Mouse (Mus musculus): ENCODE data around the gene Stard8. TPM values are rescaled to one million over a fixed set of nuclear protein-coding genes. Genes with fewer than 3 reads are reported as not detected.

Stard8 gene
- total RNA-seq, 1 experiment from 2014 or later = 5.4 TPM

DNA sequence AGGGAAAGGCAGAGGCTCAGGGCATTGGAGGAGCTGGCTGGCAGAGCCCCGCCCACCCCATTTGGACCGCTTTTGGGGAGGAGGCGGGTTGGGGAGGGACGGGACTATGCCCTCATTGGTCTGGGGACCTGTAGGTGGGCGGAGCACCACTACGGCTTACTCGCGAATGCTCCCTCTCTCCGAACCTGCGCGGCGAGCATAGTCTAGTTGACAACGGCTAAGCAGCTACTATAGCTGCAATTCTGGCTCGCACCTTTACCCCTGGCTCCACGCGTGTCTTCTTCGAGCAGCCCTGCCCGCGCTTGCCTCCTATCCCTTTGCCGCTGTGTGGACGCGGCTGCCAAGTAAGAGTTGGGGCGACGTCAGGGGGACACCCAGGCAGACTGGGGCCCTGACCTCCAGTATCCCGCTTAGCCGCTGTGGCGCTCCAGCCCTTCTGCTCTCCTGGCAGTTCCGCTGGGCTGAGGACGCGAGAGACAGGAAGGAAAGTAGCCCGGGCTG lies 39.5 kb downstream of the Stard8 start:
- peak; percentile 98 to 99 for ATAC-seq (replicated peaks in 1 of 2; ENCODE audit: insufficient read depth in 1 of 2, low FRiP score in 2 of 2, low TSS enrichment in 1 of 2, low read depth in 1 of 2, poor library complexity in 2 of 2, severe bottlenecking in 2 of 2)

DNA sequence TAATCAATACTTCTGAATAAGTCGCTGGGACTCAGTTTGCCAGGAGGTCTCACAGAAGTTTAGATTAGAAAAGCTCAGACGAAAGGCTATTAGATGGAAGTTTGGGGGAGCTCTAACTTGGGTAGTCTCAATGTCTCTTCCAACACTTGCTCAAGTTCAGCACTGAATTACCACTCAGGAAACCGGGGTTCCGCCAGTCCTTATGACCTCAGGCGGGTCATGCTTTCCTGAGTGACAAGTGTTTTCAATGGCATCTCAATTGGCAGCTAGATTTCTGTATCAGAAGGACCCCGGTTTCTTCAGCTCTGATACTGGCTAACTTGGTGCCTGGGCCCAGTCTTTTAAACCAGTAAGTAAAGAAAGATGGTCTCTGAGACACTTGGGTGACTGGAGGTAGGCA lies 40.2 kb downstream of the Stard8 start:
- no peak; a peak in 1 of 4 replicates for ATAC-seq (replicated peaks in 1 of 2; ENCODE audit: insufficient read depth in 1 of 2, low FRiP score in 2 of 2, low TSS enrichment in 1 of 2, low read depth in 1 of 2, poor library complexity in 2 of 2, severe bottlenecking in 2 of 2)

DNA sequence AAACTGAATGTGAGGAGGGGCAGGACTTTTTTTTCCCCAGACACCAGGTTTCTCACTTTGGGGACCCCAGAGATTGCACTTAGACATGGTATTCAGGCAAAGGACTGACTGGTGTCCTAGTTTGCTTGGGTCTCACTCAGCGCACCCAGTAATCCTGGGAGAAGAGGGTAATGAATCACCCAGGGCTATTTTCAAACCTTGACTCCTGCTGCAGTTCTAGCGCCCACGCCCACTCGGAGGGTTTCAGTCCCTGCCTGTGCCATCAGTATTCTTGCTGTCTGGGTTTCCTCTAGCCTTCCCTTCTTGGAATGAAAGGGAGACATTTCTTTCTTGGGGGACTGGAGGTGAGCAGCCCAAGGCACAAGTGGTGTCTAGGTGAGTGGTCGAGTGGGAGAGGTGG lies 40.7 kb downstream of the Stard8 start:
- ATAC-seq (replicated peaks in 1 of 2; ENCODE audit: insufficient read depth in 1 of 2, low FRiP score in 2 of 2, low TSS enrichment in 1 of 2, low read depth in 1 of 2, poor library complexity in 2 of 2, severe bottlenecking in 2 of 2) = no peak

DNA sequence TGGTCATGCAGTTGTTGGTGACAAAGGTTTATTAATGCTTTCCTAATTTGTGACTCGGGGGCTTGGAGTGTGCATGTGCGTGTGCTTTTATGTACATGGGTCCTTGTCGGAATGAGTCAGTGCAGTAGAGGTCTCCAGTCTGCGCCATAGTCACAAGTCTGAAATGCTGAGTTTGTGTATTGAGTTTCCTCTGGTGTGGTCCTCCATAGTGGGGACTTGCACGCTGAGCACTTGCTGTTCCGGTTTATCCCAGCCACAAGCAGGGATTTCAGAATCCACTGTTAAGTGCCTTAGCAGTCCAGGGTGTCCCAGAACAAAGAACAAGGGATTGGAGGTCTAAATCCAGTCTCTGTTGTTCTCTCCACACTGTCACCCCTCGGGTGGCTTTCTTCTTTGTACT lies 42.3 kb downstream of the Stard8 start:
- no peak for ATAC-seq (replicated peaks in 1 of 2; ENCODE audit: insufficient read depth in 1 of 2, low FRiP score in 2 of 2, low TSS enrichment in 1 of 2, low read depth in 1 of 2, poor library complexity in 2 of 2, severe bottlenecking in 2 of 2)

DNA sequence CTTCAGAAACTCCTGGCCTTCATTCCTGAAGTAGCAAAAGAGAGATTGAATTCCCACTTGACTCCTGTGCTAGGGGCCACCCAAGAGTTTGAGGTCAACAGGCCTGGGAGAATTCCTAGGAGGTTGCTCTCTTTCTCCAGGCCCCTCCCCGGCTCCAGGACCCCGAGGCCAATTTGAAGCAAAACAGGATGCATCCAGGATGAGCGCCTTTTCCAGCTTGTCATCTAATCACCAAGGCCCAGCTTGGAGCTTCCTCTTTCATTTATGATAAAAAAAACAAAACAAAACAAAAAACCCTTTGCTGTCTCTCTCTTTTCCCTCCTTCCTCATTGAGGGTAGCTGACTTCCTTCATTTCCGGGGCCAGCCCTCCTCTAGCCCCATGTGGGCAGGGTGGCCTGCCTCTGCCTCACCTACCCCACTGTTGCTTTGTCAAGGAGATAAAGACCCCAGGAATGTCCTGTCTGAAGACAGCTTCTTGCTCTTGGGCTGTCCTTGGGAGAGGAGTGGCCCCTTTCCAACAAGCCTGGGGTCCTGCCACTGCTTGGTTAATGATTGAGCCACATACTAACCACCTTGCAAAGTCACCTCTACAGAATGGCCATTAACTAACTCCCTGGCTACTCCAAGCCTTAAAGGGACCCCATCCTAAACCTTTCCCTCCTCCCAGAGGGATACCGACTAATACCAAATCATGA lies 43.5 kb downstream of the Stard8 start:
- peak; percentile 12 to 14; a peak in 1 of 4 replicates for ATAC-seq (replicated peaks in 1 of 2; ENCODE audit: insufficient read depth in 1 of 2, low FRiP score in 2 of 2, low TSS enrichment in 1 of 2, low read depth in 1 of 2, poor library complexity in 2 of 2, severe bottlenecking in 2 of 2)

DNA sequence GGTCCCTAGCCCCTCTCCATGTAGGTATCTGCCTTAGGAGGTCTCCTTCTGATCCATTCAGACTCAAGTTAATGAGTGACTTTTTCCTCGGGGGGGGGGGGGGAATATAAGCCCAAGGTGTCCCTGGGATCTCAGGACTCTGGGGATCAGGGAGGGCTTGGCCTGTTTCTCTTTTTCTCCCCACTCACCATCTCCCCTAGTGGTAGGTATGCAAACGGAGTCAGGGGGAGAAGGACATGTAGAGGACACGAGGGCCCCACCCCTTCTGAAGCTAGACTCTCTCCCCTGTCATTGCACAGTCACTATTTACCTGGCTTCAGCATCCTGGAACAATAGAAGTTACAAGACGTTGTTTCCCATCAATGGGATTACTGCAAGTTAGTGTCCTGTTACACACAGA lies 45.1 kb downstream of the Stard8 start:
- no peak for ATAC-seq (replicated peaks in 1 of 2; ENCODE audit: insufficient read depth in 1 of 2, low FRiP score in 2 of 2, low TSS enrichment in 1 of 2, low read depth in 1 of 2, poor library complexity in 2 of 2, severe bottlenecking in 2 of 2)

DNA sequence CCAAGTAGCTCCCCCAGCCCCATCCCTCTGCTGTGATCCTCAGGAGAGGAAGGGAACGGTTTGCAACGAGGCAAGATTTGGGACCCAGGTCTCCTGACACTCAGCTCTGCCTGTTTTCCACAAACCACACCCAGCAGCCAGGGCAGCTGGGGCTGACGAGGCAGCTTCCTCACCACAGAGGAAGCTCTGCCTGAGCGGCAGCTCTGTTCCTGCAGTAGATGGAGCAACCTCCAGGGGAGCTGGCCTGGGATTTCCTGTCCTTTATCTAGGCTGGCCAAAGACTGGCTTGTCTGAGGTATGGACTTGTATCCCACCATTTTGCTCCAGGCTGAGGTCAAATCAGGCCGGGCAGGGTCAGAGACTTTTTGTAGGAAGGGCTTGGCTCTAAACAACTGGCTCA lies 46.2 kb downstream of the Stard8 start:
- peak; percentile 86 to 96 for ATAC-seq (replicated peaks in 1 of 2; ENCODE audit: insufficient read depth in 1 of 2, low FRiP score in 2 of 2, low TSS enrichment in 1 of 2, low read depth in 1 of 2, poor library complexity in 2 of 2, severe bottlenecking in 2 of 2)

DNA sequence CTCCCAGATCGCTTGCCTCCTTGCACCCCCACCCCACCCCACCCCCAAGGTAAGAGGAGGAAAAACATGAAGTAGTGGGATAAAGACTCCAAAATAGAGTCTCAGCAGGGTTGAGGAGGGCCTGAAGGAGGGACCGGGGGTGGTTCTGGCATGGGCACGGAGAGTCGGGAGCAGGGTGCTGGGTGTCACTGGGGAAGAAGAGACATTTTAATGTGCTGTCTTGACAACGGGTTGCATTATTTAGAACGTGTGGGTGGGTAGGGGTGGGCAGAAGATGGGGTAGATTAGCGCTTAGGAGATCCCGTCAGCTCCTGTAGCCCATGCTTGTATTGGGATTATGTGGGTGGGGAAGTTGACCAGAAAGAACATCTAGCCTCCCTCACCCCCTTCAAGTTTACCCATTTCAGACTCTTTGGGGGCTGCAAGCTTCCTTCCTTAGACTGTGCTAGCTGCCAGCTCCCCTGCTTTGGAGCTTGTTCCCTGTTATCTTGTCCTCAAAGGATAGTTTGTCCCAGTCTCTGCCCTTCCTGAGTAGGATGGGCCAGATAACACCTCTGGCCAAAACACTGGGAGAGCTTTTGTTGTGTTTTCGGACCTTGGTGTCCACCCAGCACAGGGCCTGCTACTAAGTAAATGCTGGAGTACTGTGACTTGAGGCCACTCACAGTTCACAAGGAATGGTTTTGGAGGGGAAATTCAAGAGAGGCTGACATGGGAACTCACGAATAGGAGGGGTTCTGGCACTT lies 47.9 kb downstream of the Stard8 start:
- ATAC-seq (replicated peaks in 1 of 2; ENCODE audit: insufficient read depth in 1 of 2, low FRiP score in 2 of 2, low TSS enrichment in 1 of 2, low read depth in 1 of 2, poor library complexity in 2 of 2, severe bottlenecking in 2 of 2) = no peak

DNA sequence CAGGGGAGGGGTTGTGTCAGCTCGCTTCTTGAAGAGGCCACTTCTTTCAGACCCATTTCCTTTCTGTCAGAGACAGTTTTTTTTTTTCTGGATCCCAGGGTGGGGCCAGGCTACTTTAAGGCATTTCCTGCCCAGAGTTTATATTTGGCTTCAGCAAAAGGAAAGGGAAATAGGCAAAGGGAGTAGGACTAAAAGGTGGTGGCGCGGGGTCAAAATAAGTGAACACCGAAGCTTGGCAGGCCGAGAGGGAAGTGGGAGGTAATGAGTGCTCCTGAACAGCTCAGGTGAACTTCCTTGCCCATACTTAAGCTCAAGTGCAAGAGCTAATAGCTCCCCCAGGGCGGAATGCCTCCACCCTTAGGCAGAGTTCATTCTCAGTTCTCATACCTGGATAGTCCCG lies 49.2 kb downstream of the Stard8 start:
- no peak for ATAC-seq (replicated peaks in 1 of 2; ENCODE audit: insufficient read depth in 1 of 2, low FRiP score in 2 of 2, low TSS enrichment in 1 of 2, low read depth in 1 of 2, poor library complexity in 2 of 2, severe bottlenecking in 2 of 2)

DNA sequence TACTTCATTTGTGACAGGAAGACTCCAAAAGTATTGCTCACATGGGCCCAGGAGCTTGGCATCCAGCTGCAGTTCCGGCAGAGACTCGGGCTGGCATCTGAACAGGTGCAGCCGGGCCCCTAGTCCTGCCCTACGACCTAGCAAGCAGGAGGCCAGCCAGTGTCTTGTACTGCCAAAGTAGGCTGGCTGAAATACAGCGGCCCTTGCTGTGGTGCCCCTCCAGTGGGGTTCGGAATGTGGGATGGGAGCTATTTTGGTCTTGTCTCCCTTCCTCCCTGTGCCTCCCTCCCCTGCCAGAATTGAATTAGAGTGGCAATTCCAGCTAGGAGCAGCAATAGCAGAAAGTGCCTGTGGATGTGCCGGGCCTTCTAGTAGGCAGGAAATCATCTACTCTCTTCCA lies 51.5 kb downstream of the Stard8 start:
- no peak for ATAC-seq (replicated peaks in 1 of 2; ENCODE audit: insufficient read depth in 1 of 2, low FRiP score in 2 of 2, low TSS enrichment in 1 of 2, low read depth in 1 of 2, poor library complexity in 2 of 2, severe bottlenecking in 2 of 2)

DNA sequence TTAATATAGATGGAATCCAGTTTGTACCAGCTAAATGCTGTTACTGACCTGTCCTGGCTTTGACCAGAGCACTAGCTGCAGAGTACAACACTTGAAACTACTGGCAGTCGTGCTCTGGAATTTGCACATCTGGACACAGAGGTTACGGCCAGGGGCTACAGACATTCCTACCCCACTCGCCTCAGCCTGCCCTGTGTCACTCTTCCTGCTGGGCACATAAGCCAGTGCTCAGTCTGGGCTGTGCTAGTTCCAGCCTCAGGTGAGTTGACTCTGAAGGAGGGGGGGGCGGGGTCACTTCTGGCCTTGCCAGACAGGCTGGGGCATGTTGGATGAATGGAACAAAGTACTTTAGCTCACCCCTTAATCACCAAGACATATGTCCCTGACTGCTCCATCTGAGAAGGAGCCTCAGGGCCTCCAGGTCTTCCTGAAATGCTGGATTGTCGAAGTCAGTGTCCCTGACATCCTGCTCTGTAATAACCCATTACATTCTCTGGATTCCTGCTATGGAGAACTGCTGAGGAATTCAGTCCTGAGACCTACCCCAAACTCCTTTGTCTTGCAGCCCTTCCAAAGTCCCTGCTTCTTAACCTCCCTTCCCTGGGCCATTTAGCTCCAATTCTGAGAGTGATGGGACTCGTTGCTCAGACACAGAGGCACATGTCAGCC lies 54.9 kb downstream of the Stard8 start:
- no peak for ATAC-seq (replicated peaks in 1 of 2; ENCODE audit: insufficient read depth in 1 of 2, low FRiP score in 2 of 2, low TSS enrichment in 1 of 2, low read depth in 1 of 2, poor library complexity in 2 of 2, severe bottlenecking in 2 of 2)

DNA sequence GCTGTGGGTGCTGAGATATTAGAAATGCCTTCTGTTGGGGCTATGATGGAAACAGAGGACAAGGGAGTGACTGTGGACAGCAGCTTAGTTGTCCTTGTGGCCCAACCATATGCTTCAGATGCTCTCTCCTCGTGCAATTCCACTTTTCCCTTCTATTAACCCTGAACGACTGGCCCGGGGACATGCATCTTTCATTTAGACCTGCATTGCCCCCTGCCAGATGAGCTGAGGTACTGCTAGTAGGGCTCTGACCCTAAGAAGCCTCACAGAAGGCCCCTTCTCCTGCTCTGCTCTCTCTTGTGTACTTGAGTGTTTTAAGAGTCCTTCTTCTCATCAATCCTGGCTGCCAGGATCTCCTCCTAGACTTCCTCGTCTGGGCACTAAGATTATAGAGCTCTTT lies 56.1 kb downstream of the Stard8 start:
- ATAC-seq (replicated peaks in 1 of 2; ENCODE audit: insufficient read depth in 1 of 2, low FRiP score in 2 of 2, low TSS enrichment in 1 of 2, low read depth in 1 of 2, poor library complexity in 2 of 2, severe bottlenecking in 2 of 2) = no peak

DNA sequence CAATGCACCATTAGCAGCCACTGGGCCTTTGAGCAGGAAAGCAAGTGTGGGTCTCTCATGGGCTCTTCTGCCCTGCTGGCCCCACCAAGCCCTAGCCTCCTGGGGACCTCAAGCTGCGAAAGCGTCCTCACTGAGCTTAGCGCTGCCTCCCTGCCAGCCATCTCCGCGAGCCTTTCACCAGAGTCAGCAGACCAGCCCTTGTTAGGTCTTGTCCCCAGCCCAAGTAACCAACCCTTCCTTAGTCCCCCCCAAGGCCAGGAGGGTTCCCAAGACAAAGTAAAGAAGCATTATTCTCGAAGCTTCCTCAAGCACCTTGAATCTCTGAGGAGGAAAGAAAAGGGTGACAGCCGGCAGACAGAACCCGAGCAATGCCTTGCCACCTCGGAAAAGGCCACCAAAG lies 62.5 kb downstream of the Stard8 start:
- no peak for ATAC-seq (replicated peaks in 1 of 2; ENCODE audit: insufficient read depth in 1 of 2, low FRiP score in 2 of 2, low TSS enrichment in 1 of 2, low read depth in 1 of 2, poor library complexity in 2 of 2, severe bottlenecking in 2 of 2)

DNA sequence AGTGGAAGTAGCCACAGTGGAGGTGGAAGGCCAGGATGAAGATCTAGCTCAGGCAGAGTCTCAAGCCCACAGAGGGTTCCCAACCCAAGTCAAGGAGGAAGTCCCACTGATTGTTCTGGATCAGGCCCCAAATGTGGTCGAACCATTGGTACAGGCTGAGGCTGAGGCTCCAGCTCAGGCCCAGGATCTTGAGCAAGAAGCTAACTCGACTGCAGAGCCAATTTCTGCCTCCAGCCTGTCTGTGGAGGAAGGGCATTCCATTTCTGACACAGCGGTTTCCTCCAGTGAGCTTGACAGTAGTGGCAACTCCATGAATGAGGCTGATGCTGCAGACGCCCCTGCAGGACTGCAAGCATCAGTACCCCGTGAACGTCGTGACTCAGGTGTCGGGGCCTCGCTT lies 63.5 kb downstream of the Stard8 start:
- no peak for ATAC-seq (replicated peaks in 1 of 2; ENCODE audit: insufficient read depth in 1 of 2, low FRiP score in 2 of 2, low TSS enrichment in 1 of 2, low read depth in 1 of 2, poor library complexity in 2 of 2, severe bottlenecking in 2 of 2)

DNA sequence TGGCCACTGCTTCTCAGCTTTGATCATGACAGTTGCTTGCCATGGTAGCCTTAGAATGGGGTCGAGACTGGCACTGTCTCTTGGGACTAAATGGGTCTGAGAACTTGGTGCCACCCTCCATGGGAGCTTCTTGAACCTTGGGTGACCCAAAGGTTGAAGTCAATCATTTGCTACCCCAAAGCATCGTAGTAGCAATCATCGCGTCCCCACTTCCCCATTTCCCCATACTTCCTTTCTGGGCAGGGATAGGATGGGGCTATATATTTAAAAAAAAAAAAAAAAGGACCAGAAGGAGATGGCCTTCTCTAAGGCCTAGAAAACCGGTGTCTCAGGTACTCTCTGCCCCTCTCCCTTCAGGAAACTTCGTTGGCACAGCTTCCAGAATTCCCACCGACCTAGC lies 64.2 kb downstream of the Stard8 start:
- ATAC-seq (replicated peaks in 1 of 2; ENCODE audit: insufficient read depth in 1 of 2, low FRiP score in 2 of 2, low TSS enrichment in 1 of 2, low read depth in 1 of 2, poor library complexity in 2 of 2, severe bottlenecking in 2 of 2) = no peak; a peak in 1 of 4 replicates

DNA sequence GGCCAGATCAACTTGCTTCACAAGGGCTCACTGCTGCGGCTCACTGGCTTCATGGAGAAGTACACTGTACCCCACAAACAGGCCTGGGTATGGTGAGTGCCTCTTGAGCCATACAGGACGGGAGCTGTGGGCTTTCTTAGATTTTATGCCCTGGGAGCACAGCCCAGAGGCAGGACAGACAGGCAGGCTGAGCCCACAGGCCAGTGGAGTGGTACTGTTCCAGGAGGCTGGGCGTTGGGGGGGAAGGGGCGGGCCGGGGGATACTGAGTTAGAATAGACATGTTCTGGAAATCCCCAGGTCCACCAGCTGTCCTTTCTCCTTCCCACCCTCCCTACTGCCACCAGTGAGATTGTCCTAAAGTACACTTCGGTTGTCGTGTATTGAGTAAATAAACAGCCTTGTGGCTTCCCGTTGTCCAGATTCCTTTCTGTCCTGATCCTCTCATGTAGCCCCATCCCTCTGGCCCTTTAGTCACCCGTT lies 64.7 kb downstream of the Stard8 start:
- no peak for ATAC-seq (replicated peaks in 1 of 2; ENCODE audit: insufficient read depth in 1 of 2, low FRiP score in 2 of 2, low TSS enrichment in 1 of 2, low read depth in 1 of 2, poor library complexity in 2 of 2, severe bottlenecking in 2 of 2)

DNA sequence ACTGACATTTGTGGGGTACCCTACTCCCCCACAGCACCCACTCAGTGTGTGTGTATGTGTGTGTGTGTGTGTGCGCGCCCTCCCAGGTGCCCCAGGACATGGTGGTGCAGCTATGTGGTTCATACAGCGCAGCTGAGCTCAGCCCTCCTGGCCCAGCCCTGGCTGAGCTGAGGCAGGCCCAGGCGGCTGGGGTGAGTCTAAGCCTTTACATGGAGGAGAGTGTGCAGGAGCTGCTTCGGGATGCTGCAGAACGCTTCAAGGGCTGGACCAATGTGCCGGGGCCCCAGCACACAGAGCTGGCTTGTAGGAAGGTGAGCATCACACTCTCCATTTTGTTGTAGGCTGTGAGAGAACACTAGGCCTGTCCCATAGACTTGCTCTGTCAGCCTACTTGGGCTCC lies 68.1 kb downstream of the Stard8 start:
- ATAC-seq (replicated peaks in 1 of 2; ENCODE audit: insufficient read depth in 1 of 2, low FRiP score in 2 of 2, low TSS enrichment in 1 of 2, low read depth in 1 of 2, poor library complexity in 2 of 2, severe bottlenecking in 2 of 2) = no peak

DNA sequence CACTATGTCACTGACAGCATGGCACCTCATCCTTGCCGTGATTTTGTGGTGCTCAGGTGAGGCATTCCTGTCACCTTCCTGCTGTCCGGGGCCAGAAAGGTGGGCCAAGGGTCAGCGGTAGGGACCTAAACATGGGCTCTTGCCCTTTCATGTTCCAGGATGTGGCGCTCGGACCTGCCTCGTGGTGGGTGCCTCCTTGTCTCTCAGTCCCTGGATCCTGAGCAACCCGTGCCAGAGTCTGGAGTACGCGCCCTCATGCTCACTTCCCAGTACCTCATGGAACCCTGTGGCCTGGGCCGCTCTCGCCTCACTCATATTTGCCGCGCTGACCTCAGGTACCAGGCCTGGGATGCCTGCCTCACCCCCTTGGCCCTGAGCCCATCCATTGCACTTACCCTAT lies 69.5 kb downstream of the Stard8 start:
- ATAC-seq (replicated peaks in 1 of 2; ENCODE audit: insufficient read depth in 1 of 2, low FRiP score in 2 of 2, low TSS enrichment in 1 of 2, low read depth in 1 of 2, poor library complexity in 2 of 2, severe bottlenecking in 2 of 2) = no peak

Data from hematopoietic stem cell, adult 5-6 weeks (primary cell).